Mouse (Mus musculus) kidney, postnatal 0 days (tissue): ENCODE results near the gene Ccer2. TPM values are rescaled to one million over a fixed set of nuclear protein-coding genes. Genes with fewer than 3 reads are reported as not detected.

Source experiments
- ATAC-seq: fragments of 200-750 bp; cut with Nextera tagmentation; replicated peaks from 2 replicates; pipeline ENCODE4 v1.8.0; 2017; ENCODE audit warnings: low read depth, moderate number of reproducible peaks, moderate TSS enrichment, moderate library complexity; ENCODE audit not compliant: low FRiP score
- DNase-seq: peaks from one replicate; pipeline ENCODE4 v3.0.0-alpha.2; 2016; ENCODE audit warnings: low spot score
- H3K27ac ChIP-seq: fragments of 300-500 bp; sonication (generic); 2 replicates; pipeline ENCODE4 v1.5.1; 2014; ENCODE audit warnings: mild to moderate bottlenecking
- H3K27me3 ChIP-seq: fragments of 300-500 bp; sonication (generic); 2 replicates; pipeline ENCODE4 v1.6.1; 2014; ENCODE audit warnings: low read length, mixed read lengths; ENCODE audit not compliant: insufficient read depth
- H3K36me3 ChIP-seq: fragments of 300-500 bp; sonication (generic); 2 replicates; pipeline ENCODE4 v1.6.1; 2014; ENCODE audit warnings: low read length, mixed read lengths; ENCODE audit not compliant: insufficient read depth
- H3K4me1 ChIP-seq: fragments of 300-500 bp; sonication (generic); replicated peaks from 2 replicates; pipeline ENCODE4 v1.6.1; 2014; ENCODE audit warnings: antibody characterized with exemption, low read length, mixed read lengths; ENCODE audit not compliant: insufficient read depth
- H3K4me2 ChIP-seq: fragments of 300-500 bp; sonication (generic); 2 replicates; pipeline ENCODE4 v1.6.1; 2014; ENCODE audit warnings: mild to moderate bottlenecking, low read length, moderate library complexity, mixed read lengths
- H3K4me3 ChIP-seq: fragments of 300-500 bp; sonication (generic); replicated peaks from 2 replicates; pipeline ENCODE4 v1.5.1; 2014; ENCODE audit warnings: low read depth, low read length
- H3K9ac ChIP-seq: fragments of 300-500 bp; sonication (generic); 2 replicates; pipeline ENCODE4 v1.6.1; 2014; ENCODE audit warnings: low read depth, low read length
- H3K9me3 ChIP-seq: fragments of 300-500 bp; sonication (generic); replicated peaks from 2 replicates; pipeline ENCODE4 v1.6.1; 2016; ENCODE audit warnings: low read length, inconsistent platforms, mixed read lengths
- CTCF ChIP-seq: IDR thresholded peaks from 2 replicates; pipeline ENCODE4 v1.5.1; 2016; ENCODE audit warnings: antibody characterized with exemption, low read depth, mild to moderate bottlenecking, moderate library complexity
- WGBS: fragments of 180-500 bp; shearing (Covaris S2); extraction: QIAGEN DNeasy Blood & Tissue Kit; methylation state at CpG from one replicate; pipeline ENCODE4 v1.1.7; 2014; 5-methylcytosine and 5-hydroxymethylcytosine counted together
- polyA plus RNA-seq: library from polyadenylated mRNA; unstranded; fragments of >200 nt; fragmentation: Nextera tagmentation; extraction: Ambion mirVana; gene quantifications from 2 replicates; pipeline ENCODE4 v1.2.1, GENCODE M21; 2015

Ccer2 gene
- polyA plus RNA-seq, 1 experiment from 2014 or later, result not detected

DNA sequence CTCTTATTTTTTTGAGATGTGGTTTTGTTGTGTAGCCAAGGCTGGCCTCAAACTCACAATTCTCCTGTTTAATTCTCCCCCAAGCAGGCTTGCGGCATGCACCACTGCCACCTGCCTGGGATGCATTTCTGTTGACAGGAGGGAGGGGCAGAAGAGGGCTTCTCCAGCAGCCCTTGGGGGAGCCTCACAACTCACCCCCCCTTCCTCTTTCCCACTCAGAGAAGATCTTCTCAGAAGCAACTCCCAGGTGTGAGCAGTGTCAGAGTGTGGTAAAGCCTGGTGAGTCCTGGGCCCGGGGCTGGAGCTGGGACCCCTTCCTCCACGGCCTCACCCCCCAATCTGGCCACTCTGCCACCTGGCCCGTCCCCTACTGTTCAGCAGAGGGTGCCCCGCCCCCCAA lies 29.2 kb downstream of the Ccer2 start:
- H3K27me3 ChIP-seq, result no peaks in the 10 kb centered on the region
- ATAC-seq, result no peak
- no peak overlapping the region for H3K27ac ChIP-seq
- no peak for TF ChIP-seq CTCF
- H3K9ac ChIP-seq, result no peak overlapping the region
- H3K4me3 ChIP-seq, result no peak overlapping the region
- DNase-seq, result no peak
- no peaks in the 10 kb centered on the region for H3K9me3 ChIP-seq
- H3K4me2 ChIP-seq, result no peak overlapping the region
- no peaks in the 10 kb centered on the region for H3K36me3 ChIP-seq
- H3K4me1 ChIP-seq, result peaks cover 6% of the 10 kb centered on the region; the same call in 1 of the 2 replicates
- WGBS, result 79% methylated on average over 5 of the region's 5 CpGs

DNA sequence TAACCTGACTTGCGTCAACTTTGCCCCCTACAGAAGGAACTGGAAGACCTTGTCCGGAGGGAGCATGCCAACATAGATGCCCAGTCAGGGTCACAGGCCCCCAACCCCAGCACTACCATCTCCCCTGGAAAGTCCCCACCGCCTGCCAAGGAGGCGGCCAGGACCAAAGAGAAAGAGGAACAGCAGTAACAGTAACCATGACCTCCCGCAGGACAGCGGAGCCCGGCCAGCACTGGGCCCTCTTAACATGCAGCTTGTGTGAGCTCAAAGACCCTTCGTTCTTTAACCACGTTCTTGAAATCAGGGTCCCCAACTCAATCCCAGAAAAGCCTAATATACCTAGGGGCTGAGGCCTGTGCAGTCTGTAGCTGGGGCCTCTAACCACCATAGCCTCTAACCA lies 31.9 kb downstream of the Ccer2 start:
- 94% methylated on average over 9 of the region's 9 CpGs for WGBS
- no peak for TF ChIP-seq CTCF
- ATAC-seq (no peak), DNase-seq (no peak)
- Histone ChIP-seq H3K4me2 (no peak overlapping the region), H3K27ac (no peak overlapping the region), H3K4me3 (no peak overlapping the region), H3K4me1 (peaks cover 6% of the 10 kb centered on the region; the same call in 1 of the 2 replicates), H3K9ac (no peak overlapping the region), H3K27me3 (no peaks in the 10 kb centered on the region), H3K9me3 (no peaks in the 10 kb centered on the region), H3K36me3 (no peaks in the 10 kb centered on the region)

DNA sequence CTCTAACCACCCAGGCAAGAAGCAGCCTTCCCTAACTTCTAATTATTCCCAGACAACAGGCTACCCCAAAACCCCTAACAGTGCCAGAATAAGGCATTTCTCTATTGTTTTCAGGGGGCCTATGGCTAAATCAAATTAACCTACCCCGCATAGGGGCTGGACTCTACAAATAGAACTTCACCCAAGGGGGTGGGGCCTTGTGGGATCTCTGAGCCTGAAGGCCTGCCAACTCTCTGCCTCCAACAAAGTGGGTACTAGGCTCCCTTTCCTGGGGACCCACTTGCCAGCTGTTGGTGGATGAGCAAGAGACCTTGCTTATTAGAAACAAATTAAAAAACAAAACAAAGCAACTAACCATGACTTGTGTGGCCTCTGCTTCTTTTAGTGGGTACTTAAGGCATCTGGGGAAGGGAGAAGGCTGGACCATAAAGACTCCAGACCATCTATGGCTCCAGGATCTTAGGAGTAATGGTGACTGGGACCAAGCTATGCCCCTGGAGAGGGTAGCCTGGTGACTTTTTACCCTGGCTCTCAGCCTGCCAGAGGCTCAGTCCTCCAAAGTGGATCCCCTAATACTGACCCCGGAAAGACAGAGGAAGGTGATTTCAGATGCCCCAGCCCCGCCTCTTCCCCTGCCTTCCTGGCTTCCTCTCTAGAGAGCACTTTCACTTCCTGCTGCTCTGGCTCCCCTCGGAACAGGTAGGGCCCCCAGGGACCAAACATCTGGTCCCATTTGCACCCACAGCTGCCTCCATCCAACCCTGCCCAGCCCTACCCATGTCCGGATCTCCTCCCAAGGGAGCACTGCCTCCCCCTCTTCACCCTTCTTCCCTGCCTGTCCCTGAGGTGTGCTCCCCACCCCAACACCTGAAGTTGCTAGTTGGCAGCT lies 32.6 kb downstream of the Ccer2 start, which contains the start of gene Rinl:
Rinl (plus strand) TSS at position 663 of the 889 bp plus-strand sequence.
- Histone ChIP-seq H3K27me3 (no peaks in the 10 kb centered on the region), H3K4me2 (no peak within 1 kb of the TSS), H3K27ac (peak within 1 kb of the TSS; percentile 31), H3K9ac (no peak within 1 kb of the TSS), H3K9me3 (no peaks in the 10 kb centered on the region), H3K4me1 (peaks cover 6% of the 10 kb centered on the region; the same call in 1 of the 2 replicates), H3K36me3 (no peaks in the 10 kb centered on the region), H3K4me3 (no peak within 1 kb of the TSS)
- no peak for DNase-seq
- TF ChIP-seq CTCF, result no peak
- WGBS, result 67% methylated on average over 4 of the region's 5 CpGs
- no peak for ATAC-seq

DNA sequence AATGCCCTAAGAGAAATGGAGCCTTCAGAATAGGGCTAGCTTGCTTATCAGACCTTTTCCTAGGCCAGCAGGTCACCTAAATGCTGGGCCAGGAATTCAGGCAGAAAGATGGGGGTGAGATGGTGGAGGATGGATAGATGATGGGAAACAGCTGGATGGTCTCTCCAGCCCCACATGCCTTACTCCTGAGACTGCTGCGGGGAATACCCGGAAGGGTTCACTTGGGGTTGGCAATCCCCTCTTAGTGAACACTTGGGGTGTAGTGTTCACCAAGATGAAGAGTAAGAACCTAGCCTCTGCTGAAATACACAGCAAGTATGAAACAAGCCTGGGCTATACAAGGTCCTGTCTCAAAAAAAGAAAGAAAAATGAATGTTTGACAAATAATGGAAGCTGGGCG lies 33.3 kb downstream of the Ccer2 start:
- Histone ChIP-seq H3K36me3 (no peaks in the 10 kb centered on the region), H3K9me3 (no peaks in the 10 kb centered on the region), H3K4me1 (peaks cover 6% of the 10 kb centered on the region; the same call in 1 of the 2 replicates), H3K27me3 (no peaks in the 10 kb centered on the region), H3K4me3 (no peak overlapping the region), H3K27ac (peak overlapping the region; percentile 31; the same call in 1 of the 2 replicates), H3K4me2 (no peak overlapping the region), H3K9ac (no peak overlapping the region)
- DNase-seq (no peak), ATAC-seq (no peak)
- 46% methylated on average over 3 of the region's 3 CpGs for WGBS
- TF ChIP-seq CTCF, result no peak

DNA sequence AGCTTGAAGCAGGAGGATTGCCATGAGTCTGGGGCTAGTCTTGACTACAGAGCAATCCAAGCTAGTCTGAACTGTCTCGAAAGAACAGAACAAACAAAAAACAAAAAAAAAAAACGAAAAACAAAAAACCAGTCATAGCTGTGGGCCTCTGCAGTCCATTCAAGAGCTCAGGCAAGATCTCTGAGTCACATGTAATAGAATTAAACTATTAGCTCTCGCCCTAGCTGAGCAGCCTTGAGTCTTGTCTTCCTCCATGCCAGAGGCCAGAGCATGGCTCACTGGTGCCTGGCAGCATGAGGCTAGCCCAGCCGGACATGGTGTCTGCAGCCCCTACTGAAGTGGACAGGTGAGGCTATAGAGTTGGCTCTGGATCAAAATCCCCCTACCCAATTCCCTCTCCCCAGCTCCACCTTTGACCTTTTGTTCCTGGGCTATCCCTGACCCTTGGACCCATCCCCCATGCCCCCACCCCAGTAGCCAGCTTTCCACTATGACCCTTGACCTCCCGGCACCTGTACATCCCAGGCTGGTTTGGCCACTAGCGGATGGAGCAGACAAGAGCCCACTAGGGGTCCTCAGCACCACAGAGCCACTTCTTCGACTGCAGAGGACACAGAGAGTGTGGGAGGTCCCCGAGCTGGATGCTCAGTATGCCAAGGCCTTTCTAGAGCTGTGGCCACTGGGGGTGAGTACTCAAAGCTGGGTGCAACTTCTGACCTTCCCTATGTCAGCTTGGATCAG lies 34.3 kb downstream of the Ccer2 start:
- ATAC-seq, result 0 out of 2 replicates have a peak, but pooled peaks have one; percentile 38
- Histone ChIP-seq H3K27ac (peak overlapping the region; percentile 19; the same call in 1 of the 2 replicates), H3K4me1 (peaks cover 6% of the 10 kb centered on the region; the same call in 1 of the 2 replicates), H3K9ac (no peak overlapping the region), H3K9me3 (no peaks in the 10 kb centered on the region), H3K4me3 (no peak overlapping the region), H3K4me2 (no peak overlapping the region), H3K36me3 (no peaks in the 10 kb centered on the region), H3K27me3 (no peaks in the 10 kb centered on the region)
- peak; percentile 61 for DNase-seq
- TF ChIP-seq CTCF, result peak; percentile 69
- WGBS, result 52% methylated on average over 8 of the region's 8 CpGs

DNA sequence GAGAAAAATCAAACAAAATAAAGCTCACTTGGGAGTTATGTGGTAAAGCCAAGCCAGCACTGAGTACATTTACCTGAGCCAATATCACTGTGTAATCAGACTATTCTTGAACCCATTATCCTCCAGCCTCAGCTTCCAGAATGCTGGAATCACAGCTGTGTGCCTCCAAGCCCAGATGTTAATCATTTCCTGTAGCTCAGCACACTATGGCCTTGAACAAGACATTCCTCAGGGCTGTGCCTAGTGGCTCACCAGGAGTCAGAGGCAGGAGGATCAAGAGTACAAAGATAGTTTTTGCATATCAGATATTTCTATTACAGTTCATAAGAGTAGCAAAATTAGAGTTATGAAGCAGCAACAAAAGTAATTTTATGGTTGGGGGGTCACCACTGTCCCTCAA lies 35.7 kb downstream of the Ccer2 start:
- DNase-seq (no peak), ATAC-seq (no peak)
- Histone ChIP-seq H3K27me3 (no peaks in the 10 kb centered on the region), H3K27ac (no peak overlapping the region), H3K36me3 (no peaks in the 10 kb centered on the region), H3K9me3 (no peaks in the 10 kb centered on the region), H3K9ac (no peak overlapping the region), H3K4me1 (peaks cover 11% of the 10 kb centered on the region; the same call in 1 of the 2 replicates), H3K4me2 (no peak overlapping the region), H3K4me3 (no peak overlapping the region)
- TF ChIP-seq CTCF, result no peak
